Mouse (Mus musculus) liver, adult 2 months (tissue): Measurements from ENCODE around the gene Rhbg.

ENCODE experiments used
- CTCF ChIP-seq: fragments of 200-500 bp; IDR thresholded peaks from 2 replicates; pipeline ENCODE4 v1.5.1; 2011; ENCODE audit warnings: low read depth, low read length, control low read depth
- POLR2A ChIP-seq: fragments of 200-500 bp; IDR thresholded peaks from 2 replicates; pipeline ENCODE4 v1.6.1; 2011; ENCODE audit warnings: low read length, control low read depth; ENCODE audit not compliant: insufficient read depth; ENCODE audit errors: extremely low read depth

- TF ChIP-seq CTCF (no peak), POLR2A (no peak)
Measured at GRCm38 (mm10) chr3:88215553-88216004, 38.9 kb downstream of the Rhbg start.
